Mouse (Mus musculus) left cerebral cortex, postnatal 14 days (tissue): ENCODE data around the gene Tmem260. TPM values are rescaled to one million over a fixed set of nuclear protein-coding genes. Genes with fewer than 3 reads are reported as not detected.

ENCODE experiments used
- DNase-seq, 2 experiments: peaks; one replicate each; pipeline ENCODE4 v3.0.0; 2021 to 2022; ENCODE audit warnings: low spot score in 2 of 2, mixed read lengths in 1 of 2
- intact Hi-C: fragments of 180-260 bp; cut with DNase I; formaldehyde crosslinking; loops from one replicate; pipeline ENCODE4 v1.15.1; 2025
- long read RNA-seq, 2 experiments: library from polyadenylated mRNA; stranded (forward); transcript quantifications; one replicate each; pipeline ENCODE4 v2.0.0; 2021
- total RNA-seq, 2 experiments: library from RNA; stranded (reverse); gene quantifications; 2 replicates each; pipeline ENCODE4 v1.2.3; 2021

The Tmem260 gene
- 10 to 100 TPM; 22.5 to 23.2 TPM for total RNA-seq
- long read RNA-seq, experiment 1, full-length matches to known transcripts = 6 of 10 reads
- long read RNA-seq, experiment 1, partial matches to known transcripts = 2 of 10 reads
- long read RNA-seq, experiment 1, other reads (novel, unspliced or antisense) = 2 of 10 reads
- long read RNA-seq, experiment 2, full-length matches to known transcripts = 7 of 14 reads
- long read RNA-seq, experiment 2, partial matches to known transcripts = 2 of 14 reads
- long read RNA-seq, experiment 2, other reads (novel, unspliced or antisense) = 5 of 14 reads

- peak; percentile 95 to 96 for DNase-seq
- intact Hi-C loops = loop anchor here (2.0 kb wide), 1 partner anchor 73 kb away; no protein-coding TSS in a partner anchor
These were observed at the start of gene Tmem260 for GRCm38 (mm10) chr14:48445984-48446683. Gene Tmem260 (plus strand): TSS chr14:48446124.

GRCm38 (mm10) chr14:48406086-48406485 lies 39.8 kb upstream of the Tmem260 start:
- DNase-seq = no peak
- intact Hi-C loops = no loop called here

- no peak for DNase-seq
- intact Hi-C loops = no loop called here
These were observed 28.9 kb upstream of the Tmem260 start for GRCm38 (mm10) chr14:48417064-48417463.

- no peak for DNase-seq
- intact Hi-C loops = no loop called here
These were observed 27.7 kb upstream of the Tmem260 start for GRCm38 (mm10) chr14:48418264-48418663.

GRCm38 (mm10) chr14:48418672-48419071 lies 27.3 kb upstream of the Tmem260 start:
- DNase-seq = no peak
- intact Hi-C loops = no loop called here

GRCm38 (mm10) chr14:48421476-48421875 lies 24.4 kb upstream of the Tmem260 start:
- DNase-seq = peak; percentile 51 to 52

GRCm38 (mm10) chr14:48421996-48422395 lies 23.9 kb upstream of the Tmem260 start:
- intact Hi-C loops = loop anchor here (5.0 kb wide), 1 partner anchor 245 kb away; no protein-coding TSS in a partner anchor

More at GRCm38 (mm10) chr14:48421476-48421875, 24.4 kb upstream of the Tmem260 start:
- intact Hi-C loops = loop anchor here (5.0 kb wide), 1 partner anchor 246 kb away; no protein-coding TSS in a partner anchor

GRCm38 (mm10) chr14:48422436-48422835 lies 23.5 kb upstream of the Tmem260 start:
- DNase-seq = no peak
- intact Hi-C loops = loop anchor here (5.0 kb wide), 1 partner anchor 245 kb away; no protein-coding TSS in a partner anchor

More at GRCm38 (mm10) chr14:48421996-48422395, 23.9 kb upstream of the Tmem260 start:
- peak in 1 of 2 experiments; percentile 38 for DNase-seq

- intact Hi-C loops = loop anchor here (5.0 kb wide), 1 partner anchor 244 kb away; no protein-coding TSS in a partner anchor
- DNase-seq = peak in 1 of 2 experiments; percentile 17
These were observed 23.0 kb upstream of the Tmem260 start for GRCm38 (mm10) chr14:48422901-48423300.

- no peak for DNase-seq
- intact Hi-C loops = no loop called here
These were observed 13.9 kb upstream of the Tmem260 start for GRCm38 (mm10) chr14:48431978-48432377.

GRCm38 (mm10) chr14:48443796-48444195 lies 2.1 kb upstream of the Tmem260 start:
- intact Hi-C loops = no loop called here
- DNase-seq = no peak

GRCm38 (mm10) chr14:48451966-48452407 lies 6.1 kb downstream of the Tmem260 start:
- no peak for DNase-seq
- intact Hi-C loops = no loop called here

- intact Hi-C loops = no loop called here
- no peak for DNase-seq
These were observed 7.5 kb downstream of the Tmem260 start for GRCm38 (mm10) chr14:48453411-48453810.

- intact Hi-C loops = no loop called here
- no peak for DNase-seq
These were observed 10.6 kb downstream of the Tmem260 start for GRCm38 (mm10) chr14:48456305-48457092.

GRCm38 (mm10) chr14:48457288-48457938 lies 11.5 kb downstream of the Tmem260 start:
- intact Hi-C loops = no loop called here
- DNase-seq = no peak

- DNase-seq = no peak
- intact Hi-C loops = no loop called here
These were observed 13.0 kb downstream of the Tmem260 start for GRCm38 (mm10) chr14:48458901-48459300.

GRCm38 (mm10) chr14:48468339-48468738 lies 22.4 kb downstream of the Tmem260 start:
- DNase-seq = no peak
- intact Hi-C loops = no loop called here

- intact Hi-C loops = no loop called here
- no peak for DNase-seq
These were observed 25.0 kb downstream of the Tmem260 start for GRCm38 (mm10) chr14:48470742-48471487.
